Mouse (Mus musculus) heart, embryonic 13.5 days (tissue): ENCODE results near the gene Egfl8. TPM values are rescaled to one million over a fixed set of nuclear protein-coding genes. Genes with fewer than 3 reads are reported as not detected.

ENCODE experiments used
- ATAC-seq: fragments of 200-750 bp; cut with Nextera tagmentation; 2 replicates; pipeline ENCODE4 v1.8.0; 2017; ENCODE audit warnings: moderate TSS enrichment; ENCODE audit not compliant: insufficient number of reproducible peaks, low FRiP score, low TSS enrichment; ENCODE audit errors: extremely low read depth
- H3K27ac ChIP-seq: fragments of 300-500 bp; sonication (generic); replicated peaks from 2 replicates; pipeline ENCODE4 v1.5.1; 2015; ENCODE audit warnings: moderate library complexity, mild to moderate bottlenecking, inconsistent platforms
- H3K27me3 ChIP-seq: fragments of 300-500 bp; sonication (generic); replicated peaks from 2 replicates; pipeline ENCODE4 v1.6.1; 2015; ENCODE audit warnings: mild to moderate bottlenecking, inconsistent platforms
- H3K36me3 ChIP-seq: fragments of 300-500 bp; sonication (generic); 2 replicates; pipeline ENCODE4 v1.6.1; 2015; ENCODE audit warnings: mild to moderate bottlenecking, inconsistent platforms
- H3K4me1 ChIP-seq: fragments of 300-500 bp; sonication (generic); 2 replicates; pipeline ENCODE4 v1.6.1; 2015; ENCODE audit warnings: inconsistent platforms
- H3K4me2 ChIP-seq: fragments of 300-500 bp; sonication (generic); 2 replicates; pipeline ENCODE4 v1.6.1; 2015; ENCODE audit warnings: inconsistent platforms, mild to moderate bottlenecking, moderate library complexity
- H3K4me3 ChIP-seq: fragments of 300-500 bp; sonication (generic); 2 replicates; pipeline ENCODE4 v1.5.1; 2015; ENCODE audit warnings: moderate library complexity, mild to moderate bottlenecking, inconsistent platforms
- H3K9ac ChIP-seq: fragments of 300-500 bp; sonication (generic); 2 replicates; pipeline ENCODE4 v1.6.1; 2015; ENCODE audit warnings: inconsistent platforms, mild to moderate bottlenecking, moderate library complexity
- H3K9me3 ChIP-seq: fragments of 300-500 bp; sonication (generic); 2 replicates; pipeline ENCODE4 v1.6.1; 2016; ENCODE audit warnings: inconsistent platforms
- WGBS: fragments of 180-500 bp; shearing (Covaris S2); methylation state at CpG from one replicate; pipeline ENCODE4 v1.1.7; 2015; ENCODE audit warnings: mixed read lengths; 5-methylcytosine and 5-hydroxymethylcytosine counted together
- polyA plus RNA-seq: library from polyadenylated mRNA; unstranded; fragments of >200 nt; fragmentation: Nextera tagmentation; extraction: Ambion mirVana; gene quantifications from 2 replicates; pipeline ENCODE4 v1.2.1, GENCODE M21; 2015

The Egfl8 gene
- polyA plus RNA-seq, 1 experiment from 2014 or later, result 1.2 TPM

GRCm38 (mm10) chr17:34567311-34567710, 48.5 kb downstream of the Egfl8 start:
- Histone ChIP-seq H3K9me3 (no peaks in the 10 kb centered on the region), H3K27ac (no peak overlapping the region), H3K27me3 (peaks cover 26% of the 10 kb centered on the region; the same call in 1 of the 2 replicates), H3K4me1 (peaks cover 15% of the 10 kb centered on the region), H3K4me2 (no peak overlapping the region), H3K36me3 (peaks cover 4% of the 10 kb centered on the region; the same call in 1 of the 2 replicates), H3K9ac (no peak overlapping the region), H3K4me3 (no peak overlapping the region)
- 56% methylated on average over 9 of the region's 9 CpGs for WGBS
- no peak for ATAC-seq

GRCm38 (mm10) chr17:34564796-34565195, 51.0 kb downstream of the Egfl8 start:
- Histone ChIP-seq H3K4me3 (peak overlapping the region; percentile 40), H3K9me3 (no peaks in the 10 kb centered on the region), H3K4me2 (peak overlapping the region; percentile 61), H3K27me3 (peaks cover 26% of the 10 kb centered on the region; the same call in 1 of the 2 replicates), H3K27ac (peak overlapping the region; percentile 88), H3K9ac (peak overlapping the region; percentile 74), H3K36me3 (no peaks in the 10 kb centered on the region), H3K4me1 (peaks cover 15% of the 10 kb centered on the region)
- WGBS, result 20% methylated on average over 3 of the region's 3 CpGs
- 0 out of 2 replicates have a peak, but pooled peaks have one; percentile 21 for ATAC-seq

DNA sequence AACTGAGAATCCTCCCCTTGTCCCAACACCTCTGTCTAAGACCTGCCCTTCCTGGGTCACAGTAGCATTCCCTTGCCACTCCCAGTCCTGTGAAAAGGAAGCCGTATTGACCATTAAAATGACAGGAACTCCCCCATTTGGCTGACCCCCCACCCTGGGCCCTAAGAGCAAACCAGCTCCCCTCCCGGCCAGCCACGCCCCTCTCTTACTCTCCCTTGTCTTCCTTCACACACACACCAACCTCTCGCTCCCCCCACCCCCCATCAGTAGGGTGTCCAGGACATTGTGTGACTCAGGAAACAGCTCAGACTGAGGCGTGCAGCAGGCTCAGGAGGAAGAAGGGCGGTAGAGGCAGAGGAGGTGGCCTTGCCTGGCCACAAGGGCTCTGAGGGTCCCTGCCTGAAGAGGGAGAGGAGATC, 51.8 kb downstream of the Egfl8 start, which contains the start of gene Notch4:
Notch4 (plus strand) TSS at position 266 of the 419 bp plus-strand sequence.
- Histone ChIP-seq H3K27ac (peak within 1 kb of the TSS; percentile 88), H3K4me1 (peaks cover 15% of the 10 kb centered on the region), H3K9me3 (no peaks in the 10 kb centered on the region), H3K36me3 (no peaks in the 10 kb centered on the region), H3K9ac (peak within 1 kb of the TSS; percentile 74), H3K27me3 (peaks cover 24% of the 10 kb centered on the region; the same call in 1 of the 2 replicates), H3K4me2 (peak within 1 kb of the TSS; percentile 61), H3K4me3 (peak within 1 kb of the TSS; percentile 40)
- ATAC-seq, result peak; percentile 17; the same call in 1 of the 2 replicates
- 4% methylated on average over 6 of the region's 6 CpGs for WGBS

DNA sequence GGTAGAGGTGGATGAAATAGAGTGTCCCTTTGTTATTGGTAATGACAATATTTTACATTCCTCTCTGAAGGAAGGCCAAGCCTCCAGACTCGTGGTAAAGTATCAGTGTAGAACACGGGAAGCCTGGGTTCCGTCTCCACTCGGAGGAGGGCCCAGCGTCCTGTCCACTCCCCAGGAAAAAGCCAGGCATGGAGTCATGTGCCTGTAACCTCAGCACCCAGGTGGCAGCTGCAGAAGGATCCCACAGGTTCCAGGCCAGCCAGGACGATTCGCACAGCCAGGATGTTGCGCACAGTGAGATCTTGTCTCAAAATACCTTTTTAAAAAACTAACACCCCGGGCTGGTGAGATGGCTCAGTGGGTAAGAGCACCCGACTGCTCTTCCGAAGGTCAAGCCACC, 52.4 kb downstream of the Egfl8 start:
- Histone ChIP-seq H3K27me3 (peaks cover 20% of the 10 kb centered on the region; the same call in 1 of the 2 replicates), H3K4me3 (no peak overlapping the region), H3K9me3 (no peaks in the 10 kb centered on the region), H3K9ac (no peak overlapping the region), H3K4me2 (no peak overlapping the region), H3K4me1 (peaks cover 15% of the 10 kb centered on the region), H3K36me3 (no peaks in the 10 kb centered on the region), H3K27ac (no peak overlapping the region)
- 65% methylated on average over 11 of the region's 11 CpGs for WGBS
- no peak for ATAC-seq

Other genes with a start within 250 kb of the Egfl8 start
- gene Btnl1, start 238.8 kb downstream of the Egfl8 start, polyA plus RNA-seq, result not detected in 2 replicates
- 0.19 TPM in 1 of 2 replicates, not detected in the other for gene BC051142, start 217.2 kb downstream of the Egfl8 start, polyA plus RNA-seq
- not detected in 2 replicates for gene Btnl4, start 138.7 kb downstream of the Egfl8 start, polyA plus RNA-seq
- gene Btnl6, start 98.6 kb downstream of the Egfl8 start, polyA plus RNA-seq, result not detected in 2 replicates
- 5.5 and 7.0 TPM in 2 replicates for gene Notch4, start 51.7 kb downstream of the Egfl8 start, polyA plus RNA-seq
- 6.8 and 7.0 TPM in 2 replicates for gene Gpsm3, start 26.2 kb downstream of the Egfl8 start, polyA plus RNA-seq
- 7.0 and 7.3 TPM in 2 replicates for gene Pbx2, start 24.7 kb downstream of the Egfl8 start, polyA plus RNA-seq
- gene Ager, start 18.1 kb downstream of the Egfl8 start, polyA plus RNA-seq, result 3.7 and 4.0 TPM in 2 replicates
- 106 and 120 TPM in 2 replicates for gene Rnf5, start 12.3 kb downstream of the Egfl8 start, polyA plus RNA-seq
- gene Agpat1, start 11.7 kb downstream of the Egfl8 start, polyA plus RNA-seq, result 53.6 and 54.2 TPM in 2 replicates
- gene Ppt2, start 12.5 kb upstream of the Egfl8 start, polyA plus RNA-seq, result 26.1 and 27.6 TPM in 2 replicates
- gene Prrt1, start 13.6 kb upstream of the Egfl8 start, polyA plus RNA-seq, result 0.15 and 0.31 TPM in 2 replicates
- gene Fkbpl, start 28.8 kb upstream of the Egfl8 start, polyA plus RNA-seq, result 10.4 and 10.7 TPM in 2 replicates
- gene Atf6b, start 31.2 kb upstream of the Egfl8 start, polyA plus RNA-seq, result 56.1 and 56.2 TPM in 2 replicates
- gene Tnxb, start 54.6 kb upstream of the Egfl8 start, polyA plus RNA-seq, result 1.3 and 1.4 TPM in 2 replicates
- 0.11 and 0.21 TPM in 2 replicates for gene C4b, start 127.9 kb upstream of the Egfl8 start, polyA plus RNA-seq
- gene Cyp21a1, start 188.6 kb upstream of the Egfl8 start, polyA plus RNA-seq, result not detected in 2 replicates
- 17.4 and 18.3 TPM in 2 replicates for gene Stk19, start 221.0 kb upstream of the Egfl8 start, polyA plus RNA-seq
- 32.3 and 34.9 TPM in 2 replicates for gene Dxo, start 221.0 kb upstream of the Egfl8 start, polyA plus RNA-seq
- gene Skiv2l, start 234.2 kb upstream of the Egfl8 start, polyA plus RNA-seq, result 27.3 and 30.6 TPM in 2 replicates
- gene Nelfe, start 234.4 kb upstream of the Egfl8 start, polyA plus RNA-seq, result 68.5 and 70.9 TPM in 2 replicates
- gene Cfb, start 246.5 kb upstream of the Egfl8 start, polyA plus RNA-seq, result 2.3 and 5.6 TPM in 2 replicates